Mouse (Mus musculus) WW6 (cell line): ENCODE data around the gene Cyp2j12.
"Not testable (repeated sequence)": the region's sequence is repeated elsewhere in the genome, so short reads cannot be mapped to it uniquely, and the experiment has no call there.

Experiments
- DNase-seq: peaks from one replicate; pipeline ENCODE4 v3.0.0-alpha.2; 2013; ENCODE audit warnings: low read depth, low spot score

The Cyp2j12 gene

DNA sequence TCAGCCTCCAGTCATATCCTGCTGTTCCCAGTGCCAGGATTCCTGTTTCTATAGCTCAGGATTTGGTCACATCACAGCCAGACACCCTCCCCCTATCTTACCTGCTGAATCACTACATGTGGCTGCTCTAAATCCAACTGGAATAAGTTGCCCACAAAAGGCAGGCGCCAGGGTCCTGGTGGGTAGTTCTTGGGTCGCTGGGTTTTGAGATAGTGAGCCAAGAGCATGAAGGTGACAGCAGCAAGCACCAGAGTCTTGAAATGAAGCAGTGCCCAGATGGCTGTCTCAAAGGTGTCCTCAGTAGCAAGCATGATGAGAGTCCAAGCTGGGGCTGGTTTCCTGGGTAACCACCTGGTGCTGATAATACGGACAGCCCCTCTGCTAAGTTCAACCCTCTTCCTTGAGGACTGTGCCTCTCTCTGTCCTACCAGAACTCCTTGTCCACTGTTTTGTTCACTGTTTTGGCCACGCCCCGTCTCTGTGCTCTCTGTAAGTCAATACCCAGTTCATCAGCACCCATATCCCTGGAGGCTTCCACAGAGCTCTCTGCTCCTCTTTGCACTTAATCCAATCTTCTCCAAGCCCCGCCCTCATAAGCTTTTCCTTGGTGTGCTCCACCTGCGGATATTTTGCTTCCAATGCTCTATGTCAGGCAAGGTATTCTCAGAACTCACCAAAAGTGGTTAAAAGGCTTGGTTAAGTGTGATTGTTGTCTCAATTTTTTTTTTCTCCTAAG lies at the start of gene Cyp2j12:
Cyp2j12 (minus strand) TSS at position 421 of the 736 bp plus-strand sequence.
- no peak for DNase-seq

DNA sequence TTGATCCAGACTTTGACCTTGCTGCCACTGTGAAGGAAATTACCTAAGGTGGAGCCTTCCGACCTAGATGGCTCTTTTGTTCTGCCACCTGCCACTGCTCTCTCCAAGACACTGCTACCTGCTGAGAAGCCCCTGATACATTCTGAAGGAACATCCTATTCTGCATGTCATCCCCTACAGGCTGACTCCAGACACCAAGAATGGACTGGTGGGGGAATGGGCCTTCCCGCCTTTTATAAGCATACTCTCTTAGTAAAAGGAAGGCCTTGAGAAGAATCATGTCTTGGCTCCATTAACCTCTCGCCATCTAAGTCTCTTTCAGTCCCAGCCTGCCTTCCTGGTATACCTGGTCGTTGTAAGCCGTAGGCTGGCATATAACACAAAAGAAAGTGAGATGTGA lies 48.4 kb upstream of the Cyp2j12 start:
- not testable (repeated sequence) for DNase-seq

DNA sequence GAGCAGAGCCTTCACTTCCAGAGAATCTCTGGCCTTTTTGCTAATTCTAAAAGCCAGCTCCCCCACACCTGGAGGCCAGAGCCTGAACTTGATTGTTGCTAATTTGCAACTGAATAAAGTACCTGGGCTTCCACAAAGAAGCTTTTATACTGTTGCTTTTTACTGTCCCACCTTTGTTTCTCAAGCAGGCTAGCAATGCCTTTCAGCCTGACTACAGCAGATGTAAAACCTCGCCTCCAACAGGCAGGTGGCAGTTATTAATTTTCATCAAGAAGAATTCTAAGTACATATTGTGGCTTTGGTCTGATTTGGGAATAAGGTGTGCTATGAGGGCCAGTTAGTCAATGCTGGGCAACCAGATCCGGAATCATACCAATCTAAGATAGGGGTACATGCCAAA lies 47.7 kb upstream of the Cyp2j12 start:
- DNase-seq: not testable (repeated sequence)

- DNase-seq: not testable (repeated sequence)
These were observed 47.2 kb upstream of the Cyp2j12 start for GRCm38 (mm10) chr4:96188146-96188545.

- not testable (repeated sequence) for DNase-seq
These were observed 43.8 kb upstream of the Cyp2j12 start for GRCm38 (mm10) chr4:96184716-96185115.

- no peak for DNase-seq
These were observed 21.9 kb upstream of the Cyp2j12 start for GRCm38 (mm10) chr4:96162839-96163238.

DNA sequence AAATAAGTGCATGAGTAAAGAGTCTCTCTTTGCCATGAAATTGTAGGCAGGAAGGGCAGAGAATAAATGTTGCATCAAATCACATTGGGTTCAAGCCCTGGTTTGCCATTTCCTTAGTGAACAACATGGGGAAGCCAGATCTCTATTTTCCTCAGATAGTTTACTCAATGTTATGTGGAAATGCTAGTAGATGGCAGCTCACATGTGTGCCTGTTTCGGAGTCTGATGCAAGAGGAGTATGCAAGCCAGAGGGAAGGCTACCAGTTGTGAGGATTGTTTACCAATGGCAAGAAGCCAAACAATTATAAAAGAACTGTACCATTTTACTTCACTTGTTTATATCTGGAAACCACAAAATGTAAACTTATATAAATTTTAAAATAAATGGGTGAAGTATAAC lies 20.6 kb upstream of the Cyp2j12 start:
- DNase-seq: no peak

GRCm38 (mm10) chr4:96139226-96139625 lies 1.7 kb downstream of the Cyp2j12 start:
- DNase-seq: no peak

DNA sequence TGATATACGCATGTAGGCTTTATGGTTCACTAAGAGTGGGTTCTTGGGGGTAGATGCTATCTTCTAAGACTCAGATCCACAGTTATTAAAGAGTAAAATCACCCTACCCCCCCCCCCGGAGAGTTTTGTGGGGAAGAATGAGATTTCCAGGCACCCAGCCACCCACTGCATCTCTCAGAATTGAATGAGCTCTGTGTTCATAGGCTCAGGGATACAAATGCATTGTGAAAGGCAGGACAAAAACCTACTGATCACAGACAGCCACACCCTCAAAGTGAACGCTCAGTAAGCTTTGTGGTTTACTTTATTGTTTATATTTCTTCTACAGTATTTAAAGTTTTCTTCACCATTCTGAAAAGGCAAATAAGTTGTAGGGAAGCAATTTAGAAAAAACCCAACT lies 6.7 kb downstream of the Cyp2j12 start:
- no peak for DNase-seq

DNA sequence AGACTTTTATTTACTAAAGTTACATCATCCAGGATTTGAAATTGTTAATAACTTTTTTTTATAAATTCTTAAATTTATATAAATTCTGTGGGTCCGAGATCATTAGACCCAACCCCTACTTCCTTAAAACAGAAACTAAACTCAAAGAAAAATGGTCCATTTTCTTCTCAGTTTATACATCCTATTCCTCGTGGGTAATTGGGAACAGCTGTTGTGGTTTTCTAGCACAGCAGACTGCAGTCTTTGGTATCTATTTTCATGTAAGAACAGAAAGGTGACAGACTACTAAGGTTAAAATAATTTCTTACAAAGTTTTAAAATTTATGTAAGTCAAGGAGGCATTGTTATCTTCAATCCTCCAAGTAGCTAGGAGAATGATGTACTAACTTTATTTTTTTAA lies 44.1 kb downstream of the Cyp2j12 start:
- DNase-seq: no peak

- DNase-seq: no peak
These were observed 49.1 kb downstream of the Cyp2j12 start for GRCm38 (mm10) chr4:96091869-96092268.

DNA sequence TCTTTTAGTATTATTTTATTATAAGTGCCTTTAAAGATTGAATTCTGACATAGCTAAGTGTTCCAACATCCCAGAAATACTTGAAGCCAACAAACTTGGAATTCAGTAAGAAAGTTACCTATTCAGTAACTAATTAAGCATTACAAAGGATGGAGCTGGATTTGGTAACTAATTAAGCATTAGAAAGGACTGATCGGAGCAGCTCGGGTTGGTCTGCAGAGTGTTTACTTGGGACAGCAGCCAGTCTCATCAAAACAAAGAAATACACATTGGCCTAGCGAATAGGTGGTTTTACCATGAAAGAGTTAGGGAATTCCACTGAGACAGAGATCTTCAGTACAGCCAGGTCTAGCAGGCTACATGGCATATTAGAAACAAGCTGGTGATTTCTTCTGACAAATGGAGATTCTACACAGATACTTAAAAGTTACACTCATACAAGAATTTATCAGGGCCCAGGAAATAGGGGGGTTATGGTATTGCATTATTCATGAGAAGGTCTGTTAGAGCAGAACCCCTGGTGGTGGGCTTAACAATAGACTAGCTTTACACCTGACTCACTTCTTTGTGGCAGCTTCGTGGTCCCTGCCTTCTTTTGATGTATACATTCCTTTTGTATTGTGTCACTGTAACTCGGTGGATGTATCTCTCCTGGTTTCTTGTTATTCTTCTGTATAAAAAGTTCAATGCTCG lies 51.5 kb downstream of the Cyp2j12 start:
- not testable (repeated sequence) for DNase-seq

DNA sequence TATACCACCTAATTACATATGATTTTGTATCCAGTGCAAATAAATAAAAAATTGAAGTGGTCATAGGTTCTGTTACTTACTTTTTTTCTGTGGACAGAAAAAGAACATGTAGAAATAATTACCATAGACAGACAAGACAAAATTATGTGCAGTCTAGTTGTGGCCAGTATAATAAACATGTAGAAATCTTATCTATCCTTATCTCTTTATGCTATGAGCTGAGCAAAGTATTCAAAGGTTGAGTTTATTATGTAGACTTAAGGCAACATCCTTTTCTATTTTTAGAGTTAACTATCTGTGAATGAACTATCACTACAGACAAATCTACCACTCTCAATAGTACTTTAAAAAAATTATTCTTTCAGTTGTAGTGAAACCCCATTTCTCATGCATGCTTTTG lies 62.6 kb downstream of the Cyp2j12 start:
- no peak for DNase-seq

DNA sequence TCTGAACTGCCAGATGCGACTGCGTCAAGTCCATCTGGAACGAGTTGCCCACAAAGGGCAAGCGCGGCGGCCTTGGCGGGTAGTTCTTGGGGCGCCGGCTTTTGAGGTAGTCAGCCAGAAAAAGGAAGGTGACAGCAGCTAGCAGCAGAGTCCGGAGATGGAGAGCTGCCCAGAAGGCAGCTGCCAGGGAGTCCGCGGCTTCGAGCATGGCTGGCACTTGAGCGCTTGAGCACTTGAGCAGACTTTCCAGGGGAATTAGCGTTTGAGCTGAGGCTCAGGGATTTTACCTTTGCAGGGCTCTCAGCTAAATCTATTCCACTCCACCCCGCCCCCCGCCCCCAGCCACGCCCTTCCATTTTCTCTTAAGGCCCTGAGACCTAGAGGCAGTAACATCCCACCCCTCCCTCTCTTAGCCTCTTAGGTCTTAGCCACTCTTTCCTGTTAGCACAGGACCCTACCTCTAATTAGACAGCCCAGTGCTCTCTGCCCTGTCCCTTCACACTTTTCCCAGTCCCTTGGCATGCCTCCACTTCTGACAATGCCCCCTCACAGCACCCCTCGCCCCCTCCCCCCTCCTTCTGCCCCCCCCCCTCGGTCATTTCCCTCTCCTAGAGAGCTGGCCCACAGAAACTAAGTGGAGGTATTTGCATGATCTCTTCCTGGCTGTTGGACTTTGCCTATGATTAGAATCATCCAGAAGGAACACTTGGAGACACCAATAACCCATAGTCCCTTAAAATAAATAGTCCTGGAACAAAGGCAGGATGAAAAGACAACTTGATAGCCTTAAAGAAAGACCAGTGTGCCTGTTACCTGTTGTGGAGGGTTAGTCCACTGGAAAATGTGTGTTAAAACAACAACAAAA lies 63.5 kb downstream of the Cyp2j12 start, which contains the start of gene Cyp2j13:
Cyp2j13 (minus strand) TSS at position 286 of the 865 bp plus-strand sequence.
- DNase-seq: no peak

- DNase-seq: no peak
These were observed 78.9 kb downstream of the Cyp2j12 start for GRCm38 (mm10) chr4:96062045-96062444.

DNA sequence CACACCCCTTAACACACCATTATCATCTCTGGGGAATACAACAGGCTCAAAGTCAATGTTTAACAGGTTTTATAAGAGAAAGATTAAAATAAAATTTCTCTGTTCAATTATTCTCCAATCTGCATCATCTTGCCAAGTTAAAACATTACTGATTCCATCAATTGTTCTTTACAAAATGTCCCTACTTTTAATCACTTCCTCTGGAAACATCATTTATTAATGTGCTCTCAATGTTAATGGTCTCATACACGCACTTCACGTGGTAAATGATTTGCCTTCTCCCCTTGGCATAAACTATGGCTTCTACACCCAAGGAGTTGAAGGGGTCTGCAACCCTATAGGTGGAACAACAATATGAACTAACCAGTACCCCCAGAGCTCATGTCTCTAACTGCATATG lies 80.8 kb downstream of the Cyp2j12 start:
- no peak for DNase-seq
